Mouse (Mus musculus) MEL (cell line): ENCODE results near the gene Gng12. TPM values are rescaled to one million over a fixed set of nuclear protein-coding genes. Genes with fewer than 3 reads are reported as not detected.

Experiments
- DNase-seq: peaks from one replicate; pipeline ENCODE4 v3.0.0; 2011; ENCODE audit warnings: low read depth, low spot score
- H3K27ac ChIP-seq: 2 replicates; pipeline ENCODE4 v1.5.1; 2012; ENCODE audit warnings: low read depth, mild to moderate bottlenecking, control low read depth, low read length, moderate library complexity; ENCODE audit not compliant: control insufficient read depth
- H3K27me3 ChIP-seq, 2 experiments: fragments of 150-350 bp in 1 of 2; sonication (generic) in 1 of 2; 2 replicates each; pipeline ENCODE4 v1.6.1; 2012; ENCODE audit warnings: low read length in 2 of 2, mild to moderate bottlenecking in 2 of 2, improper control_type of control experiment in 1 of 2, moderate library complexity in 1 of 2; ENCODE audit not compliant: insufficient read depth in 2 of 2, control insufficient read depth in 1 of 2
- H3K36me3 ChIP-seq, 2 experiments: 2 replicates each; pipeline ENCODE4 v1.6.1; 2012 to 2014; ENCODE audit warnings: low read length in 2 of 2, improper control_type of control experiment in 1 of 2, inconsistent platforms in 1 of 2, mild to moderate bottlenecking in 1 of 2; ENCODE audit not compliant: insufficient read depth in 2 of 2, control insufficient read depth in 1 of 2
- H3K4me1 ChIP-seq, 2 experiments: fragments of 150-350 bp in 1 of 2; sonication (generic) in 1 of 2; 2 replicates each; pipeline ENCODE4 v1.6.1; 2012; ENCODE audit warnings: low read length in 2 of 2, improper control_type of control experiment in 1 of 2, mild to moderate bottlenecking in 1 of 2; ENCODE audit not compliant: insufficient read depth in 2 of 2, control insufficient read depth in 1 of 2
- H3K4me3 ChIP-seq, 2 experiments: fragments of 150-350 bp in 1 of 2; sonication (generic) in 1 of 2; 2 replicates each; pipeline ENCODE4 v1.5.1; 2012; ENCODE audit warnings: low read depth in 2 of 2, low read length in 2 of 2, mild to moderate bottlenecking in 2 of 2, moderate library complexity in 2 of 2, control low read depth in 1 of 2, improper control_type of control experiment in 1 of 2; ENCODE audit not compliant: control insufficient read depth in 1 of 2, insufficient read depth in 1 of 2
- H3K79me2 ChIP-seq: 2 replicates; pipeline ENCODE4 v1.6.1; 2012; ENCODE audit warnings: mild to moderate bottlenecking, low read length, moderate library complexity; ENCODE audit not compliant: control insufficient read depth, poor library complexity, insufficient read depth
- H3K9ac ChIP-seq: 2 replicates; pipeline ENCODE4 v1.6.1; 2012; ENCODE audit warnings: low read depth, mild to moderate bottlenecking, control low read depth, low read length, moderate library complexity; ENCODE audit not compliant: control insufficient read depth, poor library complexity, severe bottlenecking
- H3K9me3 ChIP-seq: fragments of 150-350 bp; sonication (generic); replicated peaks from 2 replicates; pipeline ENCODE4 v1.6.1; 2012; ENCODE audit warnings: mild to moderate bottlenecking, low read length, improper control_type of control experiment, moderate library complexity; ENCODE audit not compliant: insufficient read depth
- CHD2 ChIP-seq: IDR thresholded peaks from 2 replicates; pipeline ENCODE4 v1.6.1; 2011; ENCODE audit warnings: low read length, improper control_type of control experiment
- CTCF ChIP-seq, 3 experiments: IDR thresholded peaks in 2 of 3; conservative IDR thresholded peaks in 1 of 3; 2 replicates each; pipeline ENCODE4 v1.5.1; 2011 to 2012; ENCODE audit warnings: low read length in 3 of 3, low read depth in 2 of 3, mild to moderate bottlenecking in 2 of 3, improper control_type of control experiment in 1 of 3, inconsistent platforms in 1 of 3, mixed read lengths in 1 of 3, moderate library complexity in 1 of 3; ENCODE audit not compliant: control insufficient read depth in 1 of 3, insufficient read depth in 1 of 3, poor library complexity in 1 of 3, severe bottlenecking in 1 of 3
- E2F4 ChIP-seq: IDR thresholded peaks from 2 replicates; pipeline ENCODE4 v1.6.1; 2011; ENCODE audit warnings: low read depth, low read length, improper control_type of control experiment, borderline replicate concordance
- ELF1 ChIP-seq: IDR thresholded peaks from 2 replicates; pipeline ENCODE4 v1.6.1; 2014; ENCODE audit warnings: low read depth, mild to moderate bottlenecking, inconsistent platforms, low read length, improper control_type of control experiment, moderate library complexity
- GABPA ChIP-seq: IDR thresholded peaks from 2 replicates; pipeline ENCODE4 v1.6.1; 2012; ENCODE audit warnings: low read depth, mild to moderate bottlenecking, inconsistent platforms, low read length, improper control_type of control experiment, moderate library complexity
- HCFC1 ChIP-seq: IDR thresholded peaks from 2 replicates; pipeline ENCODE4 v1.6.1; 2012; ENCODE audit warnings: low read depth, mild to moderate bottlenecking, inconsistent platforms, low read length, improper control_type of control experiment, moderate library complexity
- JUND ChIP-seq: IDR thresholded peaks from 2 replicates; pipeline ENCODE4 v1.6.1; 2011; ENCODE audit warnings: low read depth, mild to moderate bottlenecking, improper control_type of control experiment, low read length
- MAZ ChIP-seq: IDR thresholded peaks from 2 replicates; pipeline ENCODE4 v1.6.1; 2012; ENCODE audit warnings: low read depth, mild to moderate bottlenecking, inconsistent platforms, low read length, improper control_type of control experiment
- MEF2A ChIP-seq: IDR thresholded peaks from 2 replicates; pipeline ENCODE4 v1.6.1; 2014; ENCODE audit warnings: low read depth, mild to moderate bottlenecking, inconsistent platforms, low read length, improper control_type of control experiment; ENCODE audit not compliant: poor library complexity, insufficient replicate concordance, severe bottlenecking; ENCODE audit errors: extremely low read depth
- MXI1 ChIP-seq: IDR thresholded peaks from 2 replicates; pipeline ENCODE4 v1.6.1; 2011; ENCODE audit warnings: mild to moderate bottlenecking, low read depth, low read length, improper control_type of control experiment
- POLR2AphosphoS2 ChIP-seq: IDR thresholded peaks from 2 replicates; pipeline ENCODE4 v1.6.1; 2011; ENCODE audit warnings: low read length, improper control_type of control experiment
- POLR2AphosphoS5 ChIP-seq: IDR thresholded peaks from 2 replicates; pipeline ENCODE4 v1.6.1; 2012; ENCODE audit warnings: low read depth, borderline replicate concordance, mild to moderate bottlenecking, inconsistent platforms, low read length, moderate library complexity, mixed read lengths
- RAD21 ChIP-seq: IDR thresholded peaks from 2 replicates; pipeline ENCODE4 v1.6.1; 2011; ENCODE audit warnings: mild to moderate bottlenecking, low read depth, low read length, improper control_type of control experiment
- RCOR1 ChIP-seq: IDR thresholded peaks from 2 replicates; pipeline ENCODE4 v1.6.1; 2012; ENCODE audit warnings: low read depth, mild to moderate bottlenecking, inconsistent platforms, low read length, improper control_type of control experiment
- SMC3 ChIP-seq: IDR thresholded peaks from 2 replicates; pipeline ENCODE4 v1.6.1; 2011; ENCODE audit warnings: low read depth, low read length, improper control_type of control experiment
- ZNF384 ChIP-seq: IDR thresholded peaks from 2 replicates; pipeline ENCODE4 v1.6.1; 2012; ENCODE audit warnings: low read depth, mild to moderate bottlenecking, inconsistent platforms, low read length, improper control_type of control experiment
- polyA plus RNA-seq, 2 experiments: library from polyadenylated mRNA; stranded (reverse) in 1 of 2; unstranded in 1 of 2; fragments of >175 nt in 1 of 2; fragments of >200 nt in 1 of 2; gene quantifications; 2 replicates each; pipeline versions ENCODE4 v1.2.1 to v1.2.4; 2012; ENCODE audit warnings: low replicate concordance in 2 of 2, low read depth in 1 of 2; ENCODE audit not compliant: insufficient read length in 2 of 2, insufficient read depth in 1 of 2, missing spikeins in 1 of 2
- total RNA-seq: library from RNA; depleted of rRNA; stranded (reverse); fragments of 300-350 nt; gene quantifications from 2 replicates; pipeline ENCODE4 v1.2.3, GENCODE M21; 2012

The Gng12 gene
- total and polyA plus RNA-seq, 3 experiments = 16.8 to 44.0 TPM; not detected in 1

- H3K27ac ChIP-seq = no peak overlapping the region
- no peaks in the 10 kb centered on the region for H3K36me3 ChIP-seq
- no peak overlapping the region for H3K9ac ChIP-seq
- no peaks in the 10 kb centered on the region for H3K4me1 ChIP-seq
- no peaks in the 10 kb centered on the region for H3K79me2 ChIP-seq
- no peak for TF ChIP-seq CHD2
- TF ChIP-seq RCOR1 = no peak
- no peak for TF ChIP-seq JUND
- no peak for TF ChIP-seq E2F4
- H3K9me3 ChIP-seq = no peaks in the 10 kb centered on the region
- peaks cover 0 to 4% of the 10 kb centered on the region in 2 experiments; a peak in 3 of 4 replicates for H3K27me3 ChIP-seq
- no peak for DNase-seq
- no peak overlapping the region for H3K4me3 ChIP-seq
Measured at GRCm38 (mm10) chr6:66848936-66849335, 47.3 kb upstream of the Gng12 start.

GRCm38 (mm10) chr6:66856236-66856635, 40.0 kb upstream of the Gng12 start:
- TF ChIP-seq MXI1 = no peak
- no peak for TF ChIP-seq CTCF (IDR thresholded peaks at IDR 0.05 in 2 of 3, conservative IDR thresholded peaks at IDR 0.05 in 1 of 3; ENCODE audit: control insufficient read depth in 1 of 3, insufficient read depth in 1 of 3, low read depth in 2 of 3, low read length in 3 of 3, poor library complexity in 1 of 3, severe bottlenecking in 1 of 3)
- TF ChIP-seq ZNF384 = no peak
- H3K9me3 ChIP-seq = no peaks in the 10 kb centered on the region
- DNase-seq = no peak
- H3K4me1 ChIP-seq = no peaks in the 10 kb centered on the region
- H3K36me3 ChIP-seq = no peaks in the 10 kb centered on the region
- H3K27ac ChIP-seq = no peak overlapping the region
- H3K4me3 ChIP-seq = no peak overlapping the region
- H3K27me3 ChIP-seq = no peaks in the 10 kb centered on the region
- no peak overlapping the region for H3K9ac ChIP-seq
- no peaks in the 10 kb centered on the region for H3K79me2 ChIP-seq

GRCm38 (mm10) chr6:66858356-66858755, 37.8 kb upstream of the Gng12 start:
- H3K27me3 ChIP-seq = no peaks in the 10 kb centered on the region
- no peaks in the 10 kb centered on the region for H3K79me2 ChIP-seq
- no peaks in the 10 kb centered on the region for H3K4me1 ChIP-seq
- H3K9ac ChIP-seq = no peak overlapping the region
- TF ChIP-seq POLR2AphosphoS2 (no peak), ZNF384 (no peak)
- H3K36me3 ChIP-seq = no peaks in the 10 kb centered on the region
- no peak overlapping the region for H3K27ac ChIP-seq
- DNase-seq = no peak
- no peak overlapping the region for H3K4me3 ChIP-seq
- no peaks in the 10 kb centered on the region for H3K9me3 ChIP-seq

GRCm38 (mm10) chr6:66859391-66859790, 36.8 kb upstream of the Gng12 start:
- H3K4me3 ChIP-seq = no peak overlapping the region
- no peak overlapping the region for H3K9ac ChIP-seq
- H3K4me1 ChIP-seq = no peaks in the 10 kb centered on the region
- H3K27me3 ChIP-seq = no peaks in the 10 kb centered on the region
- DNase-seq = no peak
- no peaks in the 10 kb centered on the region for H3K79me2 ChIP-seq
- no peaks in the 10 kb centered on the region for H3K36me3 ChIP-seq
- no peak overlapping the region for H3K27ac ChIP-seq
- TF ChIP-seq ELF1 (no peak), SMC3 (no peak), POLR2AphosphoS5 (no peak), JUND (no peak), MEF2A (no peak), HCFC1 (no peak), MXI1 (no peak), GABPA (no peak), RAD21 (no peak), MAZ (no peak), E2F4 (no peak)
- no peaks in the 10 kb centered on the region for H3K9me3 ChIP-seq
